Mouse (Mus musculus) thymus, postnatal 0 days (tissue): ENCODE measurements around the gene 1190005I06Rik. TPM values are rescaled to one million over a fixed set of nuclear protein-coding genes. Genes with fewer than 3 reads are reported as not detected.

Experiments used
- DNase-seq: peaks from one replicate; pipeline ENCODE4 v3.0.0-alpha.2; 2015; ENCODE audit warnings: low spot score
- polyA plus RNA-seq: library from polyadenylated mRNA; unstranded; fragments of >200 nt; fragmentation: Nextera tagmentation; extraction: Ambion mirVana; gene quantifications from 2 replicates; pipeline ENCODE4 v1.2.1, GENCODE M21; 2015

1190005I06Rik gene
- polyA plus RNA-seq, result 2.1 TPM in 2 replicates

GRCm38 (mm10) chr8:120647532-120647931, at the start of gene 1190005I06Rik:
TSS of gene 1190005I06Rik (minus strand) at chr8:120647632.
- no peak for DNase-seq

- DNase-seq, result peak; percentile 84
These were observed 49.1 kb upstream of the 1190005I06Rik start for GRCm38 (mm10) chr8:120696401-120697153.

DNA sequence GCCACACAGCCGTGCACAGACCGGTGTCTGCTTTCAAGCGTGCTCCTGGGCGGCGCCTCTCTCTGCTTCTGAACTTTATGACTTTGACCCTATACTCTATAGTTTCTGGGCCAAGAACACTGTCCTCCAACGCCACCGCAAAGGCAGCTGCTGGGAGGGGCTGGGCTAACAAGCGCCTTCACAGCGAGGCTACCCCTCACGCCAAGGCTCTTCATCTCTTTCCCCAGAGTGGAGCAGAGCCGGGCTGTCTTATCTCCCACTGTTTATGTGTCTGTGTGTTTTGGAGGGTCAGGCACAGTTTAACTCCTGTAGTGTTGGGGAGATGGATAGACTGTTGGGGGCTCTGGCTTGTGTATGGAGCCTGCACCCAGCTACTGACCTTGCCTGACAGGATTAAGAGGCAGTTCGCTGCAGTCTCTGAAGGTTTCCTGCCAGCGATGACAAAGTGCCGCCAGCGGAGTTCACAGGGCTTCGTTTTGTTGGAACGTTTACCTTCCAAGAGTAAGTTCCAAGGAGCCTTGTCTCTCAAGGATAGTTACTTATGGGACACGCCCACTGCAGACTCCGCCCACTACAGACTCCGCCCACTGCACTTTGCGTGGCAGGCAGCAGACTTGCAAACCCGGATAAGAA, 46.5 kb upstream of the 1190005I06Rik start:
- peak; percentile 38 for DNase-seq

DNA sequence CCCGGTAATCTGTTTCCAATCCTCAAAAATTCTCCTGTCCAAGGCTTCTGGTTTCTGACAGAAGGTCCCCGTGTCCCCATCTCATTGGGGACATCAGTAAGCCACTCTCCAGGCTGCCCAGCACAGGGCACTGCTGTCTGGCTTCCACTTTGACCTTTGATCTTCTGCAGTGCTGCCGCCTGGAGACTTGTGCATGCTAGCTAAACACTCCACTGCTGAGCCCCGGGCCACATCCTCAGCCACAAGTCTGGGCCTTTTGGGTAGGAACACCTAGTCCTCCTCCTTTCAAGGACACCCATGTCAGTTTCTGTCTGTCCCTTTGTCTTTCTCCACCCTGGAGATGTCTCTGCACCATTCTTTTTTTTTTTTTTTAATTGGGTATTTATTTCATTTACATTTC, 45.5 kb upstream of the 1190005I06Rik start:
- DNase-seq, result no peak

DNA sequence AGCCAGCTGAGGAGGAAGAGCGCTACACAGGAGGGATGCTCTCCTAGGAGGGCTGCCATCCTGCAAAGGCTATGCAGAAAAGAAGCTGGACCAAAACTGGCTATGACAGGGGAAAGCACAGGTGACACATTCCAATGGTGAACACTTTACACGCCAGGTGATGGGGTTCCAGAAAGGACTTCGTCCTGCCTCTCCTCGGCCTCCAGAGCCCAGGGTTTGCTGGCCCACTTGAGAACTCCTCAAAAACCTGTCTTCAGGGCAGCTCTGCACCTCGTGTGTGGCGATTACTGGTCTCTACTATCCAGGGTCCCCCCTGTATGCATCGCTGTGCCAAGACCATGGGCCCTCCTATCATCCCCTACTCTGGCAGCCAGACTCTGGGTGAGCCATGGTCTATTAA, 41.1 kb upstream of the 1190005I06Rik start:
- no peak for DNase-seq

DNA sequence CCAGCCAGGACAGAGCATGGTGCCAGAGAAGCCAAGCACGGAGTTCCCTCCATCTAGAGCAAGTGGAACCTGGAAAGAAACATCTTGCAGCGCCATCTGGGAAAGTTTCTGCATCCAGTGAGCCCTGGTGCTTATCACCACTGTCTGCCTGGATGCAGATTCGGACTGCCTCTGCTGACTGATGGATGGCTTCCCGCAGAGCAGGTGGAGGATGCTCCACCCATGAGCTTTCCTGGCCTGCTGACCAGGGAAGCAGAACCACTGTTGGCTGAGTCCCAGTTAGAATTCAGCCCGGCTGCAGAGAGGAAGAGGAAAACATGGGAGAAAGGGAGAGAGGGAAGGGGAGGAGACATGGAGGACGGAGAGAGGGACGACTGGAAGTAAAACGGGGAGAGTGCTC, 40.4 kb upstream of the 1190005I06Rik start:
- no peak for DNase-seq

- DNase-seq, result no peak
These were observed 39.1 kb upstream of the 1190005I06Rik start for GRCm38 (mm10) chr8:120686576-120686975.

GRCm38 (mm10) chr8:120686051-120686450, 38.6 kb upstream of the 1190005I06Rik start:
- DNase-seq, result no peak

DNA sequence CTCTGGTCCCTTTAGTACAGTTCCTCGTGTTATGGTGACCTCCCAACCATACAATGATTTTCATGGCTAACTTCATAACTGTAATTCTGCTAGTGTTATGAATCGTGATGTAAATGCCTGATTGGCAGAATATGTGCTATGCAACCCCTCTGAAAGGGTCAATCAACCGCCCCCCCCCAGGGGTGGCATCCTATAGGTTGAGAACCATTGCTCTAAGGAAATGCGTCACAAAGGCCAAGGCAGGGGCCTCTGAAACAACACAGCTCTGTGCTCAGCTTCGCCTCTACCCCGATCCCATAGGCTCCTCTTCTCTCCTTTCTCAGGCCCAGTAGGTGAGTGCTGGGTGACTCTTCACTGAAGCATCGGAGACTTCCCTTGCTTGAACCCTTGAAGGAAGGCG, 38.2 kb upstream of the 1190005I06Rik start:
- DNase-seq, result no peak

GRCm38 (mm10) chr8:120685097-120685496, 37.7 kb upstream of the 1190005I06Rik start:
- no peak for DNase-seq

GRCm38 (mm10) chr8:120684082-120684481, 36.6 kb upstream of the 1190005I06Rik start:
- DNase-seq, result no peak

DNA sequence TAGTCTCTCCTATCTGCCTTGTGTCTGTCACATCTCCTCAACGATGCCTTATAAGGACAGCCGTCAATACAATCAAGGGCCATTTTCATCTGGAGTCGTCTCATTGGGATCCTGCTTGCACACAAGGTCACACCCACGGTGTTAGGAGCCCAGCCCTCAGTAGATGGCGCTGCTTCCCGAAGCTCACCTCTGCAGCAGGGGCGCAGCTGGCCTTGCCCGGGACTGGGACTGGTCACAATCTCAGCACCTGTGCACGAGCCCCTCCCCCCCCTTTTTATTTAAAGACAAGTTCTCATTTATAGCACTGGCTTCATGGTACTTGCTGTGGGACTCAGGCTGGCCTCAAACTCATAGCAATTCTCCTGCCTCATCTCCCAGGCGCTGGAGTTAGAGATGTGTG, 36.2 kb upstream of the 1190005I06Rik start:
- peak; percentile 76 for DNase-seq

GRCm38 (mm10) chr8:120681113-120681512, 33.7 kb upstream of the 1190005I06Rik start:
- no peak for DNase-seq

- peak; percentile 62 for DNase-seq
These were observed 33.0 kb upstream of the 1190005I06Rik start for GRCm38 (mm10) chr8:120680405-120680804.

DNA sequence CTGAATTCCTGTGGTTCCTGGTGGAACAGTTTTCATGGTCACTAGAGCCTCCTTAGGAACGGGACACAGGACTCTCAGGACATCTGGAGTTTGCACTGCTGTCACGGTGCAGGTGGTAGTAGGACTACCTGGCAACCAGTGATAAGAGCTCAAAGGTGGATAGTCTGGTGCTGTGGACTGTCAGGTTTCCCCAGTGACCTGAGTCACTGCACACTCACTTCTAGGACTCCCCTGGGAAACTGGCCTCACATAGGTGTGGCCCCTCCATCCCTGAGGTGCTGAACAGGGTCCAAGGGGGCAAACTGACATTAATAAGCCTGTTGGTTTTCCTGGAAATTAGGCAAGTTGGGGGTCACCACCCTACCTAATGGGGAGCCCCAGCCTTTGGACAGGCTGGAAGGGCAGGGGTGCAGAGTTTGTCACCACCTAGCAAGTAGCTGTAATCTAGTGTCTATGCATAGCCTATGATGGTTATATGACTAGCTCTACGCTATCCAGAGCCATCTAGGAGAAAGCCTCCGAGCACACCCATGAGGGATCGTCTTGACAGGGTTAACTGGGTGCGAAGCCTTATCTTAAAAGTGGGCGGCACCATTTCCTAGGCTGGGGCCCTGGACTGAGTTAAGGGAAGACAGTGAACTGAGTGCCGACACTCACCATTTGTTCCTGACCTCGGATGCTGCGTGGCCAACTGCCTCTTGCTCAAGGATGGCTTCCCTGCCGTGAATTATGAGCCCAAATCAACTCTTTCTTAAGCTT, 32.4 kb upstream of the 1190005I06Rik start:
- no peak for DNase-seq

DNA sequence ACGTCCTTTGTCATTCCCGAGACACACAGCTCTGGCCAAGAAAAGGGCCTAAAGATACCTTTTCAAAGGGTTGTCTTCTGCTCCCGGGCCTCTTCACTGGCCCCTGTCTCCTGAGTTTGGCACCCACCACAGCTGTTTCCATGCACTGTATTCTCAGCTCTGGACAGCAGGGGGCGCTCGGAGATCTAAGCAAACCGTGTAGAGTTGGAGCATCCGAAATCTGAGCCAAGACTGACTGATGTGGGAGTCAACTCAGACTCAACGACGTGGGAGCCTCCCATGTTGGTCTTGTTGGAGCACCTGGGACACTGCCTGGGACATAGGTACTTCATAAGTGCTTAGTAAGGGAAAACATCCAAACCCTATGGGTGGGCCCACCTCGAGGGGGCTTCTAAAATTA, 31.0 kb upstream of the 1190005I06Rik start:
- peak; percentile 82 for DNase-seq

- DNase-seq, result no peak
These were observed 28.3 kb upstream of the 1190005I06Rik start for GRCm38 (mm10) chr8:120675718-120676117.

GRCm38 (mm10) chr8:120673298-120673697, 25.9 kb upstream of the 1190005I06Rik start:
- DNase-seq, result no peak

- no peak for DNase-seq
These were observed 25.3 kb upstream of the 1190005I06Rik start for GRCm38 (mm10) chr8:120672626-120673229.

GRCm38 (mm10) chr8:120671775-120672174, 24.3 kb upstream of the 1190005I06Rik start:
- no peak for DNase-seq

DNA sequence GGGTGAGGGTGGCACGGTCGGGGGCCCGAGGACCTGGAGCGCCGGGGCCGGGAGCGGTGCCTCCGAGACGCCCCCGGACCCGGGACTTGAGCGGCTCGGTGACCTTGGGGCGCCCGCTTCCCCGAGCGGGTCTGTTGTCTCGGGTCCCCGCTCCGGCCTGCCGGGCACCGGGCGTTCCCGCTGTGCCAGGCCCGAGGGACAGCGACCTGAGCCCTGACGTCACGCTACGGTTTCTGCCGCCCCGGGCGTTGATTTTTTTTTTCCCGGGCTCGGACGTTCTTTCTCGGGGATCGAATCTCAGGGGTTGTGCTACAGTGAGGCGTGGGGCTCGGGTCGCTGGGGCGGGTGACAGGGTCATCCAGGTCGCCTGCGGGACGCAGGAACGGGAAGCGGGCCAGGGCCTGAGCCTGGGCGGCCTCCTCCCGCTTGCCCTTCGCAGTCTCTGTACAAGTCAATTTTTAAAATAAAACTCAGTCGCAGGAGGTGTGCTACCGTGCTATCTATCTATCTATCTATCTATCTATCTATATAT, 21.0 kb upstream of the 1190005I06Rik start, which contains the start of gene Emc8:
Gene Emc8 (minus strand): TSS at position 200 of the 532 bp plus-strand sequence.
- no peak for DNase-seq
